Mouse (Mus musculus): ENCODE data around the gene Zbtb32. TPM values are rescaled to one million over a fixed set of nuclear protein-coding genes. Genes with fewer than 3 reads are reported as not detected.

Zbtb32 gene
- polyA plus RNA-seq, 1 experiment from 2014 or later: 0.21 TPM

GRCm38 (mm10) chr7:30544327-30544726 is 54.4 kb downstream of the Zbtb32 start:
- no peak overlapping the region for H3K9ac ChIP-seq (ENCODE audit: low read depth, low read length)
- no peaks in the 10 kb centered on the region for H3K9me3 ChIP-seq (replicated peaks; ENCODE audit: control insufficient read depth, low read length)
- WGBS (ENCODE audit: insufficient replicate concordance): 39% methylated on average over 2 of the region's 2 CpGs
- no peaks in the 10 kb centered on the region for H3K27me3 ChIP-seq (ENCODE audit: control insufficient read depth, insufficient read depth, low read depth, low read length)
- peaks cover 3% of the 10 kb centered on the region for H3K4me1 ChIP-seq (ENCODE audit: control insufficient read depth, low read depth, low read length)
- no peak for ATAC-seq (ENCODE audit: low read depth)
- no peak overlapping the region for H3K4me2 ChIP-seq (ENCODE audit: low read depth, low read length)
- no peaks in the 10 kb centered on the region; the same call in 1 of the 2 replicates for H3K36me3 ChIP-seq (ENCODE audit: control insufficient read depth, insufficient read depth)
- H3K4me3 ChIP-seq (ENCODE audit: low read depth, low read length): no peak overlapping the region
- no peak overlapping the region for H3K27ac ChIP-seq (ENCODE audit: low read length)

GRCm38 (mm10) chr7:30540572-30540971 is 58.1 kb downstream of the Zbtb32 start:
- H3K4me2 ChIP-seq (ENCODE audit: low read depth, low read length): no peak overlapping the region
- H3K36me3 ChIP-seq (ENCODE audit: control insufficient read depth, insufficient read depth): no peaks in the 10 kb centered on the region
- no peak overlapping the region for H3K9ac ChIP-seq (ENCODE audit: low read depth, low read length)
- no peak overlapping the region for H3K4me3 ChIP-seq (ENCODE audit: low read depth, low read length)
- H3K27ac ChIP-seq (ENCODE audit: low read length): no peak overlapping the region
- H3K27me3 ChIP-seq (ENCODE audit: control insufficient read depth, insufficient read depth, low read depth, low read length): no peaks in the 10 kb centered on the region
- no peaks in the 10 kb centered on the region for H3K9me3 ChIP-seq (replicated peaks; ENCODE audit: control insufficient read depth, low read length)
- WGBS (ENCODE audit: insufficient replicate concordance): 82% methylated on average over 7 of the region's 7 CpGs
- H3K4me1 ChIP-seq (ENCODE audit: control insufficient read depth, low read depth, low read length): peaks cover 7% of the 10 kb centered on the region
- no peak for ATAC-seq (ENCODE audit: low read depth)

Small RNA genes within 50 kb of the gene (microRNA-seq; reads per million reads assigned to microRNA genes)
- gene Gm38670 (3.2 reads per million, percentile 10 among the genes with 10 or more reads in this experiment), gene Mir3569 (not detected)

Other genes starting within 250 kb of the Zbtb32 start
- 2.0 and 2.1 TPM in 2 replicates for gene Lrfn3, start 236.1 kb downstream of the Zbtb32 start, polyA plus RNA-seq (2015; fragmentation: Nextera tagmentation; extraction: Ambion mirVana)
- gene Tyrobp, start 185.1 kb downstream of the Zbtb32 start, polyA plus RNA-seq (2015; fragmentation: Nextera tagmentation; extraction: Ambion mirVana): 150 and 154 TPM in 2 replicates
- gene Hcst, start 179.1 kb downstream of the Zbtb32 start, polyA plus RNA-seq (2015; fragmentation: Nextera tagmentation; extraction: Ambion mirVana): 7.2 and 7.8 TPM in 2 replicates
- gene Nfkbid, start 177.2 kb downstream of the Zbtb32 start, polyA plus RNA-seq (2015; fragmentation: Nextera tagmentation; extraction: Ambion mirVana): 1.4 and 1.7 TPM in 2 replicates
- 4.2 and 4.4 TPM in 2 replicates for gene Aplp1, start 153.4 kb downstream of the Zbtb32 start, polyA plus RNA-seq (2015; fragmentation: Nextera tagmentation; extraction: Ambion mirVana)
- gene Kirrel2, start 141.2 kb downstream of the Zbtb32 start, polyA plus RNA-seq (2015; fragmentation: Nextera tagmentation; extraction: Ambion mirVana): 0.12 and 0.23 TPM in 2 replicates
- 0.09 and 0.19 TPM in 2 replicates for gene Nphs1, start 140.6 kb downstream of the Zbtb32 start, polyA plus RNA-seq (2015; fragmentation: Nextera tagmentation; extraction: Ambion mirVana)
- 79.3 and 85.2 TPM in 2 replicates for gene Prodh2, start 105.3 kb downstream of the Zbtb32 start, polyA plus RNA-seq (2015; fragmentation: Nextera tagmentation; extraction: Ambion mirVana)
- gene Arhgap33, start 63.8 kb downstream of the Zbtb32 start, polyA plus RNA-seq (2015; fragmentation: Nextera tagmentation; extraction: Ambion mirVana): 1.8 and 2.6 TPM in 2 replicates
- gene Hspb6, start 46.7 kb downstream of the Zbtb32 start, polyA plus RNA-seq (2015; fragmentation: Nextera tagmentation; extraction: Ambion mirVana): 5.3 and 6.9 TPM in 2 replicates
- gene Proser3, start 46.6 kb downstream of the Zbtb32 start, polyA plus RNA-seq (2015; fragmentation: Nextera tagmentation; extraction: Ambion mirVana): 2.7 and 3.0 TPM in 2 replicates
- 22.7 and 23.7 TPM in 2 replicates for gene Lin37, start 39.1 kb downstream of the Zbtb32 start, polyA plus RNA-seq (2015; fragmentation: Nextera tagmentation; extraction: Ambion mirVana)
- gene U2af1l4, start 35.6 kb downstream of the Zbtb32 start, polyA plus RNA-seq (2015; fragmentation: Nextera tagmentation; extraction: Ambion mirVana): 31.5 and 32.6 TPM in 2 replicates
- 3.8 and 4.1 TPM in 2 replicates for gene Gm49396, start 35.6 kb downstream of the Zbtb32 start, polyA plus RNA-seq (2015; fragmentation: Nextera tagmentation; extraction: Ambion mirVana)
- gene Psenen, start 35.3 kb downstream of the Zbtb32 start, polyA plus RNA-seq (2015; fragmentation: Nextera tagmentation; extraction: Ambion mirVana): 65.0 and 70.1 TPM in 2 replicates
- gene Igflr1, start 33.5 kb downstream of the Zbtb32 start, polyA plus RNA-seq (2015; fragmentation: Nextera tagmentation; extraction: Ambion mirVana): 2.1 and 2.2 TPM in 2 replicates
- gene Kmt2b, start 10.2 kb downstream of the Zbtb32 start, polyA plus RNA-seq (2015; fragmentation: Nextera tagmentation; extraction: Ambion mirVana): 2.7 and 3.5 TPM in 2 replicates
- gene Upk1a, start 13.9 kb upstream of the Zbtb32 start, polyA plus RNA-seq (2015; fragmentation: Nextera tagmentation; extraction: Ambion mirVana): 0.08 and 0.09 TPM in 2 replicates
- gene Cox6b1, start 27.2 kb upstream of the Zbtb32 start, polyA plus RNA-seq (2015; fragmentation: Nextera tagmentation; extraction: Ambion mirVana): 566 and 597 TPM in 2 replicates
- not detected in 2 replicates for gene Etv2, start 36.9 kb upstream of the Zbtb32 start, polyA plus RNA-seq (2015; fragmentation: Nextera tagmentation; extraction: Ambion mirVana)
- gene Rbm42, start 51.4 kb upstream of the Zbtb32 start, polyA plus RNA-seq (2015; fragmentation: Nextera tagmentation; extraction: Ambion mirVana): 41.9 and 43.4 TPM in 2 replicates
- gene Haus5, start 66.1 kb upstream of the Zbtb32 start, polyA plus RNA-seq (2015; fragmentation: Nextera tagmentation; extraction: Ambion mirVana): 28.5 and 31.8 TPM in 2 replicates
- gene Pmis2, start 72.7 kb upstream of the Zbtb32 start, polyA plus RNA-seq (2015; fragmentation: Nextera tagmentation; extraction: Ambion mirVana): not detected in 2 replicates
- gene 2200002J24Rik, start 100.0 kb upstream of the Zbtb32 start, polyA plus RNA-seq (2015; fragmentation: Nextera tagmentation; extraction: Ambion mirVana): 0.57 and 0.90 TPM in 2 replicates
- gene Atp4a, start 113.3 kb upstream of the Zbtb32 start, polyA plus RNA-seq (2015; fragmentation: Nextera tagmentation; extraction: Ambion mirVana): 4.1 and 4.4 TPM in 2 replicates
- 94.1 and 96.0 TPM in 2 replicates for gene Tmem147, start 130.6 kb upstream of the Zbtb32 start, polyA plus RNA-seq (2015; fragmentation: Nextera tagmentation; extraction: Ambion mirVana)
- 0.14 TPM in 1 of 2 replicates, not detected in the other for gene Gapdhs, start 144.8 kb upstream of the Zbtb32 start, polyA plus RNA-seq (2015; fragmentation: Nextera tagmentation; extraction: Ambion mirVana)
- 0.05 and 0.20 TPM in 2 replicates for gene Sbsn, start 152.6 kb upstream of the Zbtb32 start, polyA plus RNA-seq (2015; fragmentation: Nextera tagmentation; extraction: Ambion mirVana)
- gene Dmkn, start 164.8 kb upstream of the Zbtb32 start, polyA plus RNA-seq (2015; fragmentation: Nextera tagmentation; extraction: Ambion mirVana): 0.36 and 0.40 TPM in 2 replicates
- 0.22 TPM in 1 of 2 replicates, not detected in the other for gene Krtdap, start 189.0 kb upstream of the Zbtb32 start, polyA plus RNA-seq (2015; fragmentation: Nextera tagmentation; extraction: Ambion mirVana)
- gene Ffar2, start 224.9 kb upstream of the Zbtb32 start, polyA plus RNA-seq (2015; fragmentation: Nextera tagmentation; extraction: Ambion mirVana): 0.90 and 1.1 TPM in 2 replicates